Mouse (Mus musculus) intestine, embryonic 15.5 days (tissue): ENCODE results near the gene Trim47. TPM values are rescaled to one million over a fixed set of nuclear protein-coding genes. Genes with fewer than 3 reads are reported as not detected.
A peak's percentile ranks its signal among the peaks of the same experiment; 100 is the strongest.

Experiments
- ATAC-seq: fragments of 200-750 bp; cut with Nextera tagmentation; 2 replicates; pipeline ENCODE4 v1.8.0; 2017; ENCODE audit warnings: moderate TSS enrichment, moderate library complexity
- H3K27ac ChIP-seq: fragments of 300-500 bp; sonication (generic); 2 replicates; pipeline ENCODE4 v1.5.1; 2015; ENCODE audit warnings: mild to moderate bottlenecking, inconsistent platforms
- H3K27me3 ChIP-seq: fragments of 300-500 bp; sonication (generic); replicated peaks from 2 replicates; pipeline ENCODE4 v1.6.1; 2015; ENCODE audit warnings: inconsistent platforms
- H3K36me3 ChIP-seq: fragments of 300-500 bp; sonication (generic); 2 replicates; pipeline ENCODE4 v1.6.1; 2015; ENCODE audit warnings: inconsistent platforms
- H3K4me1 ChIP-seq: fragments of 300-500 bp; sonication (generic); replicated peaks from 2 replicates; pipeline ENCODE4 v1.6.1; 2015; ENCODE audit warnings: inconsistent platforms
- H3K4me2 ChIP-seq: fragments of 300-500 bp; sonication (generic); replicated peaks from 2 replicates; pipeline ENCODE4 v1.6.1; 2015; ENCODE audit warnings: mild to moderate bottlenecking, inconsistent platforms
- H3K4me3 ChIP-seq: fragments of 300-500 bp; sonication (generic); replicated peaks from 2 replicates; pipeline ENCODE4 v1.5.1; 2015; ENCODE audit warnings: inconsistent platforms
- H3K9ac ChIP-seq: fragments of 300-500 bp; sonication (generic); 2 replicates; pipeline ENCODE4 v1.6.1; 2015; ENCODE audit warnings: inconsistent platforms
- H3K9me3 ChIP-seq: fragments of 300-500 bp; sonication (generic); 2 replicates; pipeline ENCODE4 v1.6.1; 2016; ENCODE audit warnings: inconsistent platforms
- WGBS: fragments of 180-500 bp; shearing (Covaris S2); methylation state at CpG from one replicate; pipeline ENCODE4 v1.1.7; 2015; 5-methylcytosine and 5-hydroxymethylcytosine counted together
- polyA plus RNA-seq: library from polyadenylated mRNA; unstranded; fragments of >200 nt; fragmentation: Nextera tagmentation; extraction: Ambion mirVana; gene quantifications from 2 replicates; pipeline ENCODE4 v1.2.1, GENCODE M21; 2015

Trim47 gene
- polyA plus RNA-seq, 1 experiment from 2014 or later, result 18.0 TPM

- peaks cover 44% of the 10 kb centered on the region for H3K36me3 ChIP-seq
- WGBS, result 86% methylated on average over 2 of the region's 2 CpGs
Measured at GRCm38 (mm10) chr11:116150960-116151359, 23.9 kb upstream of the Trim47 start.

GRCm38 (mm10) chr11:116149341-116149740 is 22.3 kb upstream of the Trim47 start:
- WGBS, result 77% methylated on average over 6 of the region's 6 CpGs
- peaks cover 55% of the 10 kb centered on the region for H3K36me3 ChIP-seq

More at GRCm38 (mm10) chr11:116150960-116151359, 23.9 kb upstream of the Trim47 start:
- H3K9me3 ChIP-seq, result no peaks in the 10 kb centered on the region
- no peak for ATAC-seq
- H3K27me3 ChIP-seq, result no peaks in the 10 kb centered on the region
- no peak overlapping the region for H3K27ac ChIP-seq
- H3K4me1 ChIP-seq, result no peaks in the 10 kb centered on the region
- H3K4me2 ChIP-seq, result no peak overlapping the region
- H3K4me3 ChIP-seq, result no peak overlapping the region
- no peak overlapping the region for H3K9ac ChIP-seq

GRCm38 (mm10) chr11:116148761-116149221 is 21.8 kb upstream of the Trim47 start:
- no peak overlapping the region for H3K4me3 ChIP-seq
- no peaks in the 10 kb centered on the region for H3K9me3 ChIP-seq
- H3K9ac ChIP-seq, result no peak overlapping the region
- H3K4me1 ChIP-seq, result no peaks in the 10 kb centered on the region
- no peaks in the 10 kb centered on the region for H3K27me3 ChIP-seq
- H3K4me2 ChIP-seq, result no peak overlapping the region
- peaks cover 57% of the 10 kb centered on the region for H3K36me3 ChIP-seq
- no peak overlapping the region for H3K27ac ChIP-seq
- ATAC-seq, result no peak
- 67% methylated on average over 20 of the region's 20 CpGs for WGBS

More at GRCm38 (mm10) chr11:116149341-116149740, 22.3 kb upstream of the Trim47 start:
- no peaks in the 10 kb centered on the region for H3K27me3 ChIP-seq
- no peaks in the 10 kb centered on the region for H3K9me3 ChIP-seq
- no peaks in the 10 kb centered on the region for H3K4me1 ChIP-seq
- no peak overlapping the region for H3K27ac ChIP-seq
- no peak overlapping the region for H3K9ac ChIP-seq
- no peak overlapping the region for H3K4me3 ChIP-seq
- ATAC-seq, result no peak
- no peak overlapping the region for H3K4me2 ChIP-seq

- H3K9me3 ChIP-seq, result no peaks in the 10 kb centered on the region
- H3K4me2 ChIP-seq, result no peak overlapping the region
- H3K9ac ChIP-seq, result no peak overlapping the region
- H3K4me1 ChIP-seq, result no peaks in the 10 kb centered on the region
- no peak overlapping the region for H3K27ac ChIP-seq
- ATAC-seq, result no peak
- WGBS, result 80% methylated on average over 25 of the region's 25 CpGs
- H3K36me3 ChIP-seq, result peaks cover 59% of the 10 kb centered on the region
- H3K4me3 ChIP-seq, result no peak overlapping the region
- H3K27me3 ChIP-seq, result no peaks in the 10 kb centered on the region
Measured at GRCm38 (mm10) chr11:116146294-116146985, 19.4 kb upstream of the Trim47 start.

- Histone ChIP-seq H3K36me3 (peaks cover 53% of the 10 kb centered on the region), H3K4me1 (no peaks in the 10 kb centered on the region), H3K9ac (no peak overlapping the region), H3K27ac (no peak overlapping the region), H3K9me3 (no peaks in the 10 kb centered on the region), H3K4me3 (no peak overlapping the region), H3K4me2 (no peak overlapping the region), H3K27me3 (no peaks in the 10 kb centered on the region)
- no peak for ATAC-seq
- 71% methylated on average over 18 of the region's 18 CpGs for WGBS
Measured at GRCm38 (mm10) chr11:116145481-116146293, 18.7 kb upstream of the Trim47 start.

- H3K36me3 ChIP-seq, result peaks cover 41% of the 10 kb centered on the region
- WGBS, result 80% methylated on average over 3 of the region's 3 CpGs
Measured at GRCm38 (mm10) chr11:116143468-116143867, 16.5 kb upstream of the Trim47 start.

GRCm38 (mm10) chr11:116142211-116142991 is 15.4 kb upstream of the Trim47 start:
- H3K4me2 ChIP-seq, result no peak overlapping the region
- no peak overlapping the region for H3K4me3 ChIP-seq
- no peak overlapping the region for H3K9ac ChIP-seq
- WGBS, result 67% methylated on average over 10 of the region's 10 CpGs
- H3K36me3 ChIP-seq, result peaks cover 41% of the 10 kb centered on the region
- no peak for ATAC-seq
- no peaks in the 10 kb centered on the region for H3K27me3 ChIP-seq
- H3K4me1 ChIP-seq, result peaks cover 9% of the 10 kb centered on the region; the same call in 1 of the 2 replicates
- H3K27ac ChIP-seq, result no peak overlapping the region
- no peaks in the 10 kb centered on the region for H3K9me3 ChIP-seq

More at GRCm38 (mm10) chr11:116143468-116143867, 16.5 kb upstream of the Trim47 start:
- H3K27me3 ChIP-seq, result no peaks in the 10 kb centered on the region
- H3K4me2 ChIP-seq, result no peak overlapping the region
- no peak for ATAC-seq
- no peak overlapping the region for H3K9ac ChIP-seq
- H3K4me3 ChIP-seq, result no peak overlapping the region
- H3K9me3 ChIP-seq, result no peaks in the 10 kb centered on the region
- no peak overlapping the region for H3K27ac ChIP-seq
- H3K4me1 ChIP-seq, result peaks cover 6% of the 10 kb centered on the region; the same call in 1 of the 2 replicates

GRCm38 (mm10) chr11:116138468-116139138 is 11.6 kb upstream of the Trim47 start, which contains the start of gene Mrpl38:
Gene Mrpl38, minus strand, starts transcription at chr11:116138868.
- Histone ChIP-seq H3K36me3 (peaks cover 14% of the 10 kb centered on the region), H3K4me2 (peak within 1 kb of the TSS; percentile 69), H3K27ac (peak within 1 kb of the TSS; percentile 71), H3K4me1 (peaks cover 9% of the 10 kb centered on the region; the same call in 1 of the 2 replicates), H3K27me3 (no peaks in the 10 kb centered on the region), H3K9me3 (no peaks in the 10 kb centered on the region), H3K4me3 (peak within 1 kb of the TSS; percentile 77), H3K9ac (peak within 1 kb of the TSS; percentile 77)
- WGBS, result under 1% methylated on average over 60 of the region's 60 CpGs
- peak; percentile 98 for ATAC-seq

GRCm38 (mm10) chr11:116138096-116138467 is 11.1 kb upstream of the Trim47 start:
- H3K27ac ChIP-seq, result peak overlapping the region; percentile 71
- H3K4me1 ChIP-seq, result peaks cover 9% of the 10 kb centered on the region; the same call in 1 of the 2 replicates
- H3K9ac ChIP-seq, result peak overlapping the region; percentile 77
- WGBS, result 1% methylated on average over 20 of the region's 20 CpGs
- peak overlapping the region; percentile 77 for H3K4me3 ChIP-seq
- H3K36me3 ChIP-seq, result peaks cover 14% of the 10 kb centered on the region; the same call in 1 of the 2 replicates
- no peaks in the 10 kb centered on the region for H3K9me3 ChIP-seq
- no peaks in the 10 kb centered on the region for H3K27me3 ChIP-seq
- no peak; the same call in 1 of the 2 replicates for ATAC-seq
- peak overlapping the region; percentile 69 for H3K4me2 ChIP-seq

- Histone ChIP-seq H3K27ac (no peak overlapping the region), H3K36me3 (peaks cover 10% of the 10 kb centered on the region; the same call in 1 of the 2 replicates), H3K4me2 (no peak overlapping the region), H3K4me3 (no peak overlapping the region), H3K4me1 (peaks cover 24% of the 10 kb centered on the region), H3K9ac (no peak overlapping the region), H3K27me3 (no peaks in the 10 kb centered on the region), H3K9me3 (no peaks in the 10 kb centered on the region)
- WGBS, result 86% methylated on average over 10 of the region's 10 CpGs
- ATAC-seq, result no peak
Measured at GRCm38 (mm10) chr11:116134171-116134570, 7.2 kb upstream of the Trim47 start.

GRCm38 (mm10) chr11:116133497-116133896 is 6.5 kb upstream of the Trim47 start:
- H3K9ac ChIP-seq, result no peak overlapping the region
- peaks cover 10% of the 10 kb centered on the region; the same call in 1 of the 2 replicates for H3K36me3 ChIP-seq
- H3K9me3 ChIP-seq, result no peaks in the 10 kb centered on the region
- no peak for ATAC-seq
- H3K4me2 ChIP-seq, result no peak overlapping the region
- no peaks in the 10 kb centered on the region for H3K27me3 ChIP-seq
- H3K4me1 ChIP-seq, result peaks cover 24% of the 10 kb centered on the region
- H3K27ac ChIP-seq, result no peak overlapping the region
- H3K4me3 ChIP-seq, result no peak overlapping the region
- WGBS, result 70% methylated on average over 5 of the region's 5 CpGs
